Mouse (Mus musculus): ENCODE measurements around the gene Nek5. TPM values are rescaled to one million over a fixed set of nuclear protein-coding genes. Genes with fewer than 3 reads are reported as not detected.
A peak's percentile ranks its signal among the peaks of the same experiment; 100 is the strongest.
"Not testable (repeated sequence)": the region's sequence is repeated elsewhere in the genome, so short reads cannot be mapped to it uniquely, and the experiment has no call there.

Gene Nek5
- polyA plus RNA-seq, 1 experiment from 2014 or later = 0.26 TPM

GRCm38 (mm10) chr8:22143764-22144491 is 19.1 kb upstream of the Nek5 start:
- Histone ChIP-seq H3K9me3 (no peaks in the 10 kb centered on the region), H3K4me1 (replicated peaks) (no peaks in the 10 kb centered on the region), H3K27me3 (replicated peaks) (no peaks in the 10 kb centered on the region), H3K27ac (no peak overlapping the region), H3K9ac (no peak overlapping the region), H3K4me2 (replicated peaks) (no peak overlapping the region), H3K4me3 (replicated peaks) (no peak overlapping the region), H3K36me3 (no peaks in the 10 kb centered on the region)
- WGBS = 81% methylated on average over 1 of the region's 1 CpGs
- ATAC-seq = no peak

GRCm38 (mm10) chr8:22142592-22142991 is 17.7 kb upstream of the Nek5 start:
- H3K9ac ChIP-seq = no peak overlapping the region
- H3K27me3 ChIP-seq (replicated peaks) = no peaks in the 10 kb centered on the region
- WGBS = 84% methylated on average over 4 of the region's 4 CpGs
- H3K36me3 ChIP-seq = no peaks in the 10 kb centered on the region
- H3K4me2 ChIP-seq (replicated peaks) = no peak overlapping the region
- no peak overlapping the region for H3K4me3 ChIP-seq (replicated peaks)
- no peak for ATAC-seq
- no peaks in the 10 kb centered on the region for H3K9me3 ChIP-seq
- H3K27ac ChIP-seq = no peak overlapping the region
- H3K4me1 ChIP-seq (replicated peaks) = no peaks in the 10 kb centered on the region

- no peak overlapping the region for H3K4me3 ChIP-seq (replicated peaks)
- H3K4me1 ChIP-seq (replicated peaks) = no peaks in the 10 kb centered on the region
- no peaks in the 10 kb centered on the region for H3K27me3 ChIP-seq (replicated peaks)
- no peak overlapping the region for H3K4me2 ChIP-seq (replicated peaks)
- H3K9me3 ChIP-seq = no peaks in the 10 kb centered on the region
- H3K27ac ChIP-seq = no peak overlapping the region
- no peaks in the 10 kb centered on the region for H3K36me3 ChIP-seq
- no peak overlapping the region for H3K9ac ChIP-seq
- WGBS = 91% methylated on average over 4 of the region's 4 CpGs
- ATAC-seq = no peak
Measured at GRCm38 (mm10) chr8:22141836-22142385, 17.1 kb upstream of the Nek5 start.

GRCm38 (mm10) chr8:22136462-22136861 is 11.6 kb upstream of the Nek5 start:
- WGBS = 82% methylated on average over 9 of the region's 9 CpGs
- not testable (repeated sequence) for ATAC-seq

GRCm38 (mm10) chr8:22134750-22135135 is 9.9 kb upstream of the Nek5 start:
- no peak for ATAC-seq
- H3K4me2 ChIP-seq (replicated peaks) = no peak overlapping the region
- H3K9ac ChIP-seq = no peak overlapping the region
- 78% methylated on average over 5 of the region's 5 CpGs for WGBS
- no peaks in the 10 kb centered on the region for H3K9me3 ChIP-seq
- no peaks in the 10 kb centered on the region for H3K27me3 ChIP-seq (replicated peaks)
- H3K36me3 ChIP-seq = no peaks in the 10 kb centered on the region
- no peak overlapping the region for H3K4me3 ChIP-seq (replicated peaks)
- no peak overlapping the region for H3K27ac ChIP-seq
- H3K4me1 ChIP-seq (replicated peaks) = no peaks in the 10 kb centered on the region; the same call in 1 of the 2 replicates

More at GRCm38 (mm10) chr8:22136462-22136861, 11.6 kb upstream of the Nek5 start:
- H3K4me2 ChIP-seq (replicated peaks); H3K9ac ChIP-seq; H3K4me1 ChIP-seq (replicated peaks); H3K27me3 ChIP-seq (replicated peaks); H3K27ac ChIP-seq; H3K9me3 ChIP-seq; H3K4me3 ChIP-seq (replicated peaks); H3K36me3 ChIP-seq: not testable (repeated sequence)

GRCm38 (mm10) chr8:22134078-22134749 is 9.4 kb upstream of the Nek5 start:
- Histone ChIP-seq H3K4me3 (replicated peaks) (no peak overlapping the region), H3K27me3 (replicated peaks) (no peaks in the 10 kb centered on the region), H3K36me3 (no peaks in the 10 kb centered on the region), H3K9ac (no peak overlapping the region), H3K4me2 (replicated peaks) (no peak overlapping the region), H3K27ac (no peak overlapping the region), H3K9me3 (no peaks in the 10 kb centered on the region), H3K4me1 (replicated peaks) (no peaks in the 10 kb centered on the region; the same call in 1 of the 2 replicates)
- ATAC-seq = peak; percentile 58; the same call in 1 of the 2 replicates
- 92% methylated on average over 7 of the region's 7 CpGs for WGBS

GRCm38 (mm10) chr8:22132062-22132461 is 7.2 kb upstream of the Nek5 start:
- Histone ChIP-seq H3K9ac (no peak overlapping the region), H3K36me3 (no peaks in the 10 kb centered on the region), H3K4me2 (replicated peaks) (no peak overlapping the region), H3K4me1 (replicated peaks) (no peaks in the 10 kb centered on the region; the same call in 1 of the 2 replicates), H3K9me3 (no peaks in the 10 kb centered on the region), H3K4me3 (replicated peaks) (no peak overlapping the region), H3K27ac (0 out of 2 replicates have a peak overlapping the region, but pooled peaks have one; percentile 6), H3K27me3 (replicated peaks) (no peaks in the 10 kb centered on the region)
- ATAC-seq = peak; percentile 87
- 66% methylated on average over 12 of the region's 12 CpGs for WGBS

GRCm38 (mm10) chr8:22107020-22107419 is 17.8 kb downstream of the Nek5 start:
- no peak overlapping the region for H3K4me3 ChIP-seq (replicated peaks)
- H3K36me3 ChIP-seq = no peaks in the 10 kb centered on the region
- H3K9ac ChIP-seq = no peak overlapping the region
- H3K4me2 ChIP-seq (replicated peaks) = no peak overlapping the region
- no peak overlapping the region for H3K27ac ChIP-seq
- H3K9me3 ChIP-seq = no peaks in the 10 kb centered on the region
- no peaks in the 10 kb centered on the region for H3K27me3 ChIP-seq (replicated peaks)
- ATAC-seq = no peak
- H3K4me1 ChIP-seq (replicated peaks) = no peaks in the 10 kb centered on the region
- 75% methylated on average over 4 of the region's 4 CpGs for WGBS

GRCm38 (mm10) chr8:22091568-22091967 is 33.3 kb downstream of the Nek5 start:
- no peak overlapping the region for H3K4me3 ChIP-seq (replicated peaks)
- H3K9me3 ChIP-seq = no peaks in the 10 kb centered on the region
- H3K27me3 ChIP-seq (replicated peaks) = no peaks in the 10 kb centered on the region
- H3K36me3 ChIP-seq = no peaks in the 10 kb centered on the region
- ATAC-seq = no peak
- WGBS = 43% methylated on average over 8 of the region's 8 CpGs
- no peaks in the 10 kb centered on the region for H3K4me1 ChIP-seq (replicated peaks)
- H3K27ac ChIP-seq = no peak overlapping the region
- H3K4me2 ChIP-seq (replicated peaks) = no peak overlapping the region
- no peak overlapping the region for H3K9ac ChIP-seq

GRCm38 (mm10) chr8:22089226-22089625 is 35.6 kb downstream of the Nek5 start:
- Histone ChIP-seq H3K27me3 (replicated peaks) (no peaks in the 10 kb centered on the region), H3K9me3 (no peaks in the 10 kb centered on the region), H3K4me2 (replicated peaks) (no peak overlapping the region), H3K9ac (no peak overlapping the region), H3K36me3 (no peaks in the 10 kb centered on the region), H3K4me3 (replicated peaks) (no peak overlapping the region), H3K4me1 (replicated peaks) (no peaks in the 10 kb centered on the region), H3K27ac (no peak overlapping the region)
- 91% methylated on average over 4 of the region's 4 CpGs for WGBS
- no peak for ATAC-seq

GRCm38 (mm10) chr8:22079313-22080007 is 45.4 kb downstream of the Nek5 start:
- no peak overlapping the region for H3K27ac ChIP-seq
- H3K9me3 ChIP-seq = no peaks in the 10 kb centered on the region
- H3K4me3 ChIP-seq (replicated peaks) = no peak overlapping the region
- WGBS = 78% methylated on average over 9 of the region's 9 CpGs
- H3K4me2 ChIP-seq (replicated peaks) = no peak overlapping the region
- ATAC-seq = no peak
- no peaks in the 10 kb centered on the region for H3K36me3 ChIP-seq
- H3K4me1 ChIP-seq (replicated peaks) = no peaks in the 10 kb centered on the region
- H3K9ac ChIP-seq = no peak overlapping the region
- no peaks in the 10 kb centered on the region for H3K27me3 ChIP-seq (replicated peaks)

- Histone ChIP-seq H3K4me2 (replicated peaks) (peak overlapping the region; percentile 68), H3K4me3 (replicated peaks) (peak overlapping the region; percentile 54), H3K4me1 (replicated peaks) (peaks cover 4% of the 10 kb centered on the region; the same call in 1 of the 2 replicates), H3K27ac (no peak overlapping the region), H3K9ac (peak overlapping the region; percentile 30; the same call in 1 of the 2 replicates), H3K36me3 (peaks cover 13% of the 10 kb centered on the region), H3K27me3 (replicated peaks) (peaks cover 8% of the 10 kb centered on the region; the same call in 1 of the 2 replicates), H3K9me3 (no peaks in the 10 kb centered on the region)
- 3% methylated on average over 3 of the region's 3 CpGs for WGBS
- ATAC-seq = no peak
Measured at GRCm38 (mm10) chr8:22061126-22061525, 63.7 kb downstream of the Nek5 start.
